Mouse (Mus musculus) heart, postnatal 25 days (tissue): ENCODE measurements around the gene Foxa3. TPM values are rescaled to one million over a fixed set of nuclear protein-coding genes. Genes with fewer than 3 reads are reported as not detected.

Experiments used
- DNase-seq: peaks from one replicate; pipeline ENCODE4 v3.0.0; 2022; ENCODE audit warnings: low spot score
- intact Hi-C: fragments of 180-260 bp; cut with DNase I; formaldehyde crosslinking; loops from one replicate; pipeline ENCODE4 v1.15.1; 2025
- total RNA-seq, 2 experiments: library from RNA; stranded (reverse); gene quantifications; 2 replicates each; pipeline ENCODE4 v1.2.3; 2021

Gene Foxa3
- total RNA-seq, 2 experiments from 2014 or later = not detected

- peak; percentile 58 for DNase-seq
- intact Hi-C loops = no loop called here
Measured at GRCm38 (mm10) chr7:19002848-19003498, 20.4 kb downstream of the Foxa3 start.

- intact Hi-C loops = no loop called here
- no peak for DNase-seq
Measured at GRCm38 (mm10) chr7:19002115-19002514, 21.2 kb downstream of the Foxa3 start.

- DNase-seq = no peak
- intact Hi-C loops = no loop called here
Measured at GRCm38 (mm10) chr7:19001807-19002085, 21.6 kb downstream of the Foxa3 start.

- intact Hi-C loops = no loop called here
- DNase-seq = peak; percentile 73
Measured at GRCm38 (mm10) chr7:19001066-19001806, 22.1 kb downstream of the Foxa3 start.

GRCm38 (mm10) chr7:19000421-19000820 lies 22.9 kb downstream of the Foxa3 start:
- no peak for DNase-seq
- intact Hi-C loops = no loop called here

GRCm38 (mm10) chr7:18998835-18999234 lies 24.5 kb downstream of the Foxa3 start:
- no peak for DNase-seq

GRCm38 (mm10) chr7:18993036-18993435 lies 30.3 kb downstream of the Foxa3 start:
- intact Hi-C loops = loop anchor here (2.0 kb wide), 1 partner anchor 70 kb away; no protein-coding TSS in a partner anchor
- no peak for DNase-seq

More at GRCm38 (mm10) chr7:18998835-18999234, 24.5 kb downstream of the Foxa3 start:
- intact Hi-C loops = loop anchor here (2.0 kb wide), 1 partner anchor 102 kb away; no protein-coding TSS in a partner anchor

GRCm38 (mm10) chr7:18992294-18992675 lies 31.1 kb downstream of the Foxa3 start:
- intact Hi-C loops = loop anchor here (2.0 kb wide), 1 partner anchor 69 kb away; no protein-coding TSS in a partner anchor
- no peak for DNase-seq

- intact Hi-C loops = loop anchor here (2.0 kb wide), 1 partner anchor 69 kb away; no protein-coding TSS in a partner anchor
Measured at GRCm38 (mm10) chr7:18991660-18992293, 31.6 kb downstream of the Foxa3 start.

GRCm38 (mm10) chr7:18990601-18991295 lies 32.6 kb downstream of the Foxa3 start, which contains the start of gene Mypop:
Mypop (plus strand) TSS chr7:18991245.
- DNase-seq = peak; percentile 99
- intact Hi-C loops = no loop called here

More at GRCm38 (mm10) chr7:18991660-18992293, 31.6 kb downstream of the Foxa3 start:
- DNase-seq = no peak

GRCm38 (mm10) chr7:18989995-18990394 lies 33.3 kb downstream of the Foxa3 start:
- intact Hi-C loops = no loop called here
- DNase-seq = no peak

GRCm38 (mm10) chr7:18988780-18989179 lies 34.6 kb downstream of the Foxa3 start:
- intact Hi-C loops = no loop called here

GRCm38 (mm10) chr7:18987747-18988146 lies 35.6 kb downstream of the Foxa3 start:
- intact Hi-C loops = no loop called here
- DNase-seq = no peak

More at GRCm38 (mm10) chr7:18988780-18989179, 34.6 kb downstream of the Foxa3 start:
- no peak for DNase-seq

DNA sequence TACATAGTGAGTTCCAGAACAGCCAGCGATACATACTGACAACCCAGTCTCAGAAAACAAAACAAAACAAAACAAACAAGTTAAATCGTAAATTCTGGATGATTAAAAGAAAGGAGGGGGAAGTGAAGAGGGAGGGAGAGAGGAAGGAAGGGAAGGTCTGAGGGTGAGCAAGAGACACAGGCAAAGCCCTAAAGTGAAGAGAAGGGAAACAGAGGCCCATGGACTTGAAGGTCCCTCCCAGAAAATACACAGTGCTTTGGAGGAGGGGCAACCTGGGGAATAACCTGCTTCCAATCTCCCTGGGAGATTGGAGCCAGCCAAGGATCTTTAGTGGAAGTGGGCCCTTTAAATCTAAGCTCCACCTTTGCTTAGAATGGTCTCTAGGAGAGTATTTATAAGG lies 36.2 kb downstream of the Foxa3 start, which contains the start of gene Nanos2:
Gene Nanos2, plus strand, starts transcription at position 301 of the 400 bp plus-strand sequence.
- intact Hi-C loops = no loop called here

DNA sequence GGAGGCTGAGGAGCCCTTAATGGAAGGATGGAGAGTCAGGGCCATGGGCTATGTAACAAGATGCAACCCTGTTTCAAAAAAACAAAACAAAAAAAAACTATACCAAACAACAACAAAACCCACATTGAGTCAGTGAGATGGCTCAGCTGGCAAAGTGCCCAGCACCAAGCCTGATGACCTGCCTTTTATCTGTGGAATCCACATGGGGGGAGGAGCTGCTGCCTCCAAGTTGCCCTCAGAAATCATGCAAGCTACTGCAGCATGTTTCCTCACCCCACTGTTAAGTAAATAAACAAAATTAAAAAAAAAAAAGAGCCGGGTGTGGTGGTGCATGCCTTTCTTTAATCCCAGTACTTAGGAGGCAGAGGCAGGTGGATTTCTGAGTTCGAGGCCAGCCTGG lies 36.8 kb downstream of the Foxa3 start:
- intact Hi-C loops = no loop called here
- DNase-seq = no peak

More for the DNA sequence above, 36.2 kb downstream of the Foxa3 start, which contains the start of gene Nanos2:
- DNase-seq = no peak

DNA sequence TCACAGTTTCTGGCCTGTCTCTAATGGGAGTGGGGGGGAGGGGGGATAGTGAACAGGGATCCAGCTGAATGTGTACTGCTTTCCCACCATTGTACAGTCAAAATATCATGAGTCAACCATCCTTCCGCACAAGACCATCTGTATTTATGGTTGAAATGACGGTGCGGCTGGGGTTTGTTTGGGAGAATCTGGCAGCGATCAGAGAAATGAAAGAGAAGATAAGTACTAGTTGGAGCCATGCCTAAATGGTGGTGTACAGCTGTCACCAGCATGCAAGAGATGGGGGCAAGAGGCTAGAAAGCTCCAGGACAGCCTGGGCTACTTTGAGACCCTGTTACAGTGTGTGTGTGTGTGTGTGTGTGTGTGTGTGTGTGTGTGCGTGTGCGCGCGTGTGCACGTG lies 45.0 kb downstream of the Foxa3 start:
- DNase-seq = no peak
- intact Hi-C loops = no loop called here

DNA sequence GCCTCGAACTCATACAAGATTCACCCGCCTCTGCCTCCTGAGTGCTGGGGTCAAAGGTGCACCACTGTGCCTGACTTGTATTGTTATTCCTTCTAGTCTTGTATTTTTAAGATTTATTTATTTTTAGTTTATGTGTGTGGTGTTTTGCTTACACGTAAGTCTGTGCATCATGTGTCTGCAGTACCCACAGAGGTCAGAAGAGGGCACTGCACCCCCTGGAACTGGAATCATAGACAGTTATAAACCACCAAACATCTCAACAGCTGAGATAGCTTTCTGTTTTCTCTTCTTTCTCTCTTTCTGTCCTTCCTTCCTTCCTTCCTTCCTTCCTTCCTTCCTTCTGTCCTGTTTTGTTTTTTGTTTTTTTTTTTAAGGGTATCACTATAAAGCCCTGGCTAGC lies 52.4 kb downstream of the Foxa3 start:
- intact Hi-C loops = no loop called here

GRCm38 (mm10) chr7:18967603-18968002 lies 55.7 kb downstream of the Foxa3 start:
- no peak for DNase-seq
- intact Hi-C loops = loop anchor here (5.0 kb wide), 1 partner anchor 70 kb away; no protein-coding TSS in a partner anchor

More for the DNA sequence above, 52.4 kb downstream of the Foxa3 start:
- DNase-seq = no peak

- DNase-seq = no peak
- intact Hi-C loops = loop anchor here (5.0 kb wide), 1 partner anchor 68 kb away; no protein-coding TSS in a partner anchor
Measured at GRCm38 (mm10) chr7:18965312-18965711, 58.0 kb downstream of the Foxa3 start.
